In the genomic region with DNA sequence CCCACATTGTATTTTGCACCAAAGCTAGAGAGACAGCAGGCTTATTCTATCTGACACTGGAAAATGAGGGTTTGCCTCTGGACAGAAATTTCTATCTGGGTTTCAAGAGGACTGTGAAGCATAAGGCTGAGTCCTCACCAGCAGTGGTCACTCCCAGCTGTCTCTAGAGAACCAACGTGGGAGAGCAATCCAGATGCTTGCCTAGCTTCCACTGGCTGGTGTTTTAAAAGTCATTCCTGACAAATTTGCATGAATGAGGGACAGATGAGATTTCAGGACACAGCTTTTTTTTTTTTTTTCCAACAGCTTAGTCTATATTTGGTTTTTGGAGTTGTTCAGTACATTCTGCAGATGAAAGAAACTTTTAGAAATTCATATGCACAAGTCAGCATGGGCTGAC, we compare ENCODE assay signal across 7 mouse cellular contexts.
"Had no signal": no experiment of that assay in that cellular context is flagged by ENCODE, and none has a peak within 500 bp of the region (broad histone marks: within the 10 kb centered on the region; RNA-seq: fewer than 3 reads in every experiment).

No protein-coding gene starts in this region.

- DNase-seq: liver, postnatal 0 days; lung, adult 2 months; lung, postnatal 14 days; lung, postnatal 36 days; thymus, adult 2 months; thymus, postnatal 25 days; thymus, postnatal 4 days had no signal
